Mouse (Mus musculus) brain, embryonic 18.5 days (tissue): Measurements from ENCODE around the gene D11Wsu47e.

Source experiments
- DNase-seq: peaks from one replicate; pipeline ENCODE4 v3.0.0-alpha.2; 2012; ENCODE audit warnings: low read depth, low spot score

Gene D11Wsu47e

DNA sequence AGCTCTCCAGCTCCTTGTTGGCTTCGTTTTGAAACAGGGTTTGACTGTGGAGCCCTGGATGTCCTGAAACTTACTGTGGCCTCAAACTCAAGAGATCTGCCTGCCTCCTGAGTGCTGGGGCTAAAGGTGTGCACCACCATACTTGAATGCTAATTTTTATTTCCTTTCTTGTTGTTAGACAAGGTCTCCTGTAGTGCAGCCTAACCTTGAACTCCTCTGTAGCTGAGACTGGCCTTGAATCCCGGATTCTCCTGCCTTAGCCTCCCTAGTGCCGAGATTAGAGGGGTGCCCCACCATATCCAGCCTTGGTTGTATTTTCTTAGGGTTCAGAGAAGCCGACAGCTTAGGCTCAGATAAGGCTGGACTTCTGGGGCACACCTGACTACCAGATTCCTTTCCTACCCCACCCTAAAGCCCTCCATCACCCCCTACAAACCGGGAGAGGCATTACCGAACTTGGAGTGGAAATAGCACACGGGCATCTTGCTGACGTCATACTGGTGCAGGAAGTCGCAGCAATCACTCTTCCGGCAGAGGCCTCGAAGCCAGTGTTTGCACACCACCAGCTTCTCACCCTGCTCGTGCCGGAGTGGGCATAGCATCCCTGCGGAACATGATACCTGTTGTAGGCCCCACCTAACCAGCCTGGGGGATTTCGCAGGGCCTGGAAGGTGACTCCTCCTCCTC is 21.9 kb downstream of the D11Wsu47e start:
- DNase-seq, result no peak

GRCm38 (mm10) chr11:113708629-113709213 is 24.5 kb downstream of the D11Wsu47e start:
- DNase-seq, result no peak

GRCm38 (mm10) chr11:113709272-113709671 is 25.1 kb downstream of the D11Wsu47e start:
- no peak for DNase-seq

- no peak for DNase-seq
These were observed 25.6 kb downstream of the D11Wsu47e start, which contains the start of gene Cpsf4l for GRCm38 (mm10) chr11:113709731-113710256. Cpsf4l (minus strand) TSS chr11:113710017.

DNA sequence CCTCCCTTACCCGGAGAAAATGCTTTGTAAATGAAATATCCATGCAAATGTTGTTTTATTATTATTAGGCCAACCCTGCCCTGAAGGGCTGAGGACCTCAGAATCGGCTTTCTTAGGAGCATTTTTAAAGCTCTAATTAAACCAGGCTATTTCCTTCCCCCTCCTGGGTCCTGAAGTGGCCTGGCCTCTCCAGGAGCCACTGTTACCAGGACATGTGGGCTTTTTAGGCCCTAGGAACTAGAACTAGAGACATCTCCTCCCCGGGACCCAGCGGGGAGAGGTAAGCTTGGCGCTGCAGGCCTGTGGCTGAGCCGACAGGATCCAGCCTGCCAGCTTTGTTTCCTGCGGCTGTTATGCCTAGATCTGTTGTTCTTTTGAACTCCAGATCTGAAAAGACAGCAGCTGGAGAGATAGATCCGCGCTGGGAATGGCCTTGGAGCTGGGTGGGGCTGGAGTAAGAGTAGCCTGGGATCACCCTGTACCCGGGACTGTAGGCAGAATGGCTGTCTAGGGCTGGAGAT is 26.1 kb downstream of the D11Wsu47e start:
- DNase-seq, result no peak

DNA sequence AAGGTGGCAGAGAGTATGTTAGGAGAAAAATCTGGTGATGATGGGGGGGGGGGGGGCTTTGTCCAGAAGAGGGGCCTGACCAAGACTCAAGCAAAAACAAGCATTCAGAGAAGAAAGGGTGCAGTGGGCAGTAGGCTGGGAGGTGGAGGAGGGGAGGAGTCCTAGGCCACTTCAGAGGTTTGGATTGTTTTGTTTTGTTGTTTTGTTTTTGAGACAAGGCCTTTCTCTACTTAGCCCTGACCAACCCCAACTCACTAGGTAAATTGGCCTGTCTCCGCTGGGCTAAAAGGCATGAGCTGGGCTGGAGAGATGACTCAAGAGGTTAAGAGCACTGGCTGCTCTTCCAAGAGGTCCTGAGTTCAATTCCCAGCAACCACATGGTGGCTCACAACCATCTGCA is 26.8 kb downstream of the D11Wsu47e start:
- DNase-seq, result no peak

DNA sequence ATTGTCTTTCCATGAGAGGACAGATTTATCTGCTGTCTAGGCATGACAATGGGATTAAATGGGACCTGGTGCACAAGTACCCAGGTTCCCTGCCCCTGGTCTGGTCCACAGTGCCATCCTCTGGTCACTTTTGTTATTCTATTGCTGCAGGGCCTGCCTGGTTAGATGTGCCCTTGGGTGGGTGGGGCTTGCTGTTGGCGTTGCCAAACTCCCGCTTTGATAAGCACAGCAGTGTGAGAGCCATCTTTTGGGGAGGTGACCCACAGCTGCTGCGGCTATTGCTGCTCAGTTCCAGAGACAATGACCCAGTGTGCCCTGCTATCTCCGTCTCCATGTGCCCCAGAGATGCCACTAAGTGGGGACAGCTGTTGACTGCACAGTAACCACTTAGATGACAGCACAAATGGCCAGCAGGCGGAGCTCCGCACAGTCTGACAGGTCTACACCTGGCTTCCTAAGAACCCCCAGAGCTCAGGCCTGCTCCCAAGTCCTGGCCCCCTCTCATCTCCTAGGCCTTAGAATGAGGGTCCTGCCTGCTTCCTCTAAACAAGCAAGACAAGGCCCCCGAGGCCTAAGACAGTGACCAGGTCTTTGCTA is 31.0 kb downstream of the D11Wsu47e start:
- DNase-seq, result no peak

- DNase-seq, result no peak
These were observed 31.9 kb downstream of the D11Wsu47e start for GRCm38 (mm10) chr11:113716132-113716531.

DNA sequence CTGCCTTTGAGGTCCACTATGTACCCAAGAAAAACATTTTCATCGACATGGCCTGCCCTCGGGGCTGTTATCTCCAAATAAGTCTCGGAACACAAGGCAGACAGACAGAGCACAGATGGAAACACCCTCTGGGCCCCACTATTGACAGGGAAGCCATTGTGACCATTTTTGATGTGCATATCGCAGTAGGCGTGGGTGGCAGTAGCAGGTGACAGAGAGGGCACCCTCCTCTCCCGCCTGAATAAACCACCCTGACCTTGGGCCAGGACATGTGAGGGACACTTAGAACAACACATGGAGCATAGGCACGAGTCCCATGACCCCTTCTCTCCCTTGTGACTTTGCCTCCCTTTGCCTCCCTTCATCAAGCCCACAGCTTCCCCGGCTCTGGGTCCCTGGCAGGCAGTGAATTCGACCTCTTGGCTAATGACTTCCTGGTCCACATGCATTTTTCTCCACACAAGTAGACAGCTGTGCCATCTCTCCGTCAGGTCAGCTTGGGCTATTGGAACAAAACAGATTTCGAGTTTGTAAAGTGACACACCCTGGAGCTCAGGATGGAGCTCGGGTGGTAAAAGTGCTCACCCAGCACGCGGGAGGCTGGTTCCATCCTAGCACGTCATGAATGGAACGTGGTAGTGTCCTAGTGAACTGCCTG is 33.7 kb downstream of the D11Wsu47e start:
- no peak for DNase-seq

DNA sequence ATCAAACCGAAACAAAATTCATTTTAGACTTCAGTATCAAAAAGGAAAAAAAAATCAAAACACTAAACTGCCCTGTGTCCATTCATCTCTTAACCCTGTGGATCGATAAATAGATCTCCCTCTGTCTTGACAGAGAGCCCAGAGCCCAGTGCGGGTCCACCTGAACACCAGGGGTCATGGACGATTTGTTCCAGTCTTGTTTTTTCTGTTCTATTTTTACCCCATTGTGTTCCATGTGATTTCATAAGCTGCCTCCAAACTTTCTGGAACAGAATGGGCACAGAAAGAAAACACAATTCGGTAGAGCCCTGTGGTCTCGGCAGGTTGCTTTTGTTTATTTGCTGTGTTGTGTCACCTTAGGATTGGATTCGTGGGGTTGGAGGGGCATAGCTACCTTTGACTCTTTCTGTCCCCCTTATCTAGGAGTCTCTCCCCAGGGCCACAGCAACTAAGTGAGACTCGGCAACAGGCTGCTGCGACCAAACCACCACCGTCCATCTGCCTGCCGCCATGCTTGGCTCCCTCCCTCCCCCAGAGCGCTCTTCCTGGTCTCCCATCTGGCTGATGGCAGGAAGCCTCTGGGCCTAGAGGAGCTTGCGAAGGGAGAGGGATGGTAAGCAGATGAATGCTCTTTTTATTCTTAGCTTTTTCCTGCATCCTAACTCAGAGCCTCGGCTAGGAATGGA is 38.3 kb downstream of the D11Wsu47e start:
- no peak for DNase-seq

DNA sequence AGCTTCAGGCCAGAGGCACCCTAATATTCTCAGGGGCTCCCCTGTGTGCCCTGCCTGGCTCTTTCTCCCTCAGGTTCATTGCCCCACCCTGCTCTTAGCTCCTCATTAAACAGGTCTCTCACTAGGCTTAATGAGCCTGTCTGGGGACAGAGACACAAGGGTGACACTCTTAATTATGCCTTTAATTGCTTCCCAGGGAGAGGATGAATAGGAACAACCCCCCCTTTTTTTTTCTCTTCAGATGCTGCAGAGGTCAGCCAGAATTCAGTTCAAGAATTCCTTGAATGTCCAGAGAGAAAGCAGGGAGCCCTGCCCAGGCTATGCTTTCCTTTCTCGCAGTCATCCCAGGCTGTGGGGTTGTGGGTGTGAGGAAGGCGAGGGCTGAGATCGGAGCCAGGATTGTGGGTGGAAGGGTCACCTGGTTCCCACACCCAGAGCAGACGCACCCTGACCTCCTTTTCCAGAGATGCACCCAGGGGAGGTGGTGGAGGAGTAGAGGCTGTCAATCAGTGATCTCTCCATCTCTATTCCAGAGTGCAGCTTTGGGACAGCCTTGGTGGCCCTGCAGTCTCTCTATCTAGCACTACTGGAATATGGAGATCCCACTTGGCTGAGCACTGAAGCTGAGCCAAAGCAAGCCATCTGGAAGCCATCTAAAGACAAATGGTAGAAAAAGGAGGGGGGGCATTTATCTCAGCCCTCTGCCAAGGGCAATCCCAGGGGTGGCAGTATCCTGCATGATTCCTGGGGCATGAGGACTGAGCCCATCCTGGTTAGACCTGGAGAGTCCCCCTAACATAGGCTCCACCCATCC is 41.2 kb downstream of the D11Wsu47e start:
- DNase-seq, result no peak

- no peak for DNase-seq
These were observed 43.0 kb downstream of the D11Wsu47e start for GRCm38 (mm10) chr11:113726994-113727888.

DNA sequence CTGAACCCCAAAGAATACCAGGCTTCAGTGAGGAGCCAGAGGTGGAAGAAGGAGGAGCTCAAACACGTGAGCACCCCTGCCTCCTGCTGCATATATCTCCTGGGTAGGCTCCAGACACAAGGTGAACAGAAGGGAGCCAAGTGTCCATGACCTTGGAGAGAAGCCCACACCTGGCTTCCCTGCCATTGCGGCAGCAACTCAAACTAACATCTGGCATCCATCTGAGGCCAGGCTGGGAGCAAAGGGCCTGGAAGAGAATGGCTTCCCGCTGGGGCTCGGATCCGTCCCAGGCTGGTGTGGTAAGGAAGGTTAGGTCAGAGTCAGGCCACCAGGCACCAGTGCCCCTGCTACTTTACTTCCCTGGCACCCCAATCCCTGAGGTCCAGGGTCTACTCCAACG is 43.8 kb downstream of the D11Wsu47e start:
- DNase-seq, result no peak

GRCm38 (mm10) chr11:113729239-113729638 is 45.0 kb downstream of the D11Wsu47e start:
- no peak for DNase-seq

- no peak for DNase-seq
These were observed 45.7 kb downstream of the D11Wsu47e start for GRCm38 (mm10) chr11:113729917-113730316.

DNA sequence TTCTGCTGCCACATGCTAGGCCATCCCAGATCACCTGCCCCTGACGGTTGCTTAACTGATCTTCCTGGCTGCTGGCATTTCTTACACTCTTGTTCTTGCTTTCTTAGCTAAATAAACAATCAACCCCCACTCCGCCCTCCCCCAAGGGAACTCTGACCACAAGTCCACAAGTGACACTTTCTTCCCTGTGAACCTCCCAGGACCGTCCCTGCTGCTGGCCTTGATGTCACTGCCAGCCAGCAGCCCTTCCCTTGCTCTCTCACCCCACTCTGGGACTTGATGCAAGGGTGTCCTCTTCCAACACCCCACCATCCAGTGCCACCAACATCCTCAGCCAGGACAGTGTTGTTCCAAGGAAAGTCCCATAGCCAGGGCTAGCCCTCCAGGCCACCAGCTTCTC is 46.7 kb downstream of the D11Wsu47e start:
- DNase-seq, result no peak

GRCm38 (mm10) chr11:113731945-113732612 is 47.9 kb downstream of the D11Wsu47e start:
- DNase-seq, result no peak

GRCm38 (mm10) chr11:113733631-113734364 is 49.6 kb downstream of the D11Wsu47e start:
- no peak for DNase-seq
